Mouse (Mus musculus): ENCODE measurements around the gene Arl14. TPM values are rescaled to one million over a fixed set of nuclear protein-coding genes. Genes with fewer than 3 reads are reported as not detected.

Gene Arl14
- not detected for total RNA-seq (2023)

GRCm38 (mm10) chr3:69221806-69222501 lies at the start of gene Arl14:
Arl14 (plus strand) TSS chr3:69222419.

Other genes with a start within 250 kb of the Arl14 start
- 100 to 1,000 TPM; 105 to 119 TPM for gene Ift80, start 217.8 kb upstream of the Arl14 start, total RNA-seq (2023)
- 100 to 1,000 TPM; 361 to 421 TPM for gene Smc4, start 217.7 kb upstream of the Arl14 start, total RNA-seq (2023)
- 10 to 100 TPM; 49.5 to 50.7 TPM for gene Trim59, start 177.7 kb upstream of the Arl14 start, total RNA-seq (2023)
- 100 to 1,000 TPM; 133 to 135 TPM for gene Kpna4, start 95.3 kb upstream of the Arl14 start, total RNA-seq (2023)
- gene Ppm1l, start 94.4 kb downstream of the Arl14 start, total RNA-seq (2023): 1 to 10 TPM; 4.9 to 5.2 TPM

Measured in T-cell, adult 66 days (primary cell).